Mouse (Mus musculus): ENCODE data around the gene Trim21.

GRCm38 (mm10) chr7:102566219-102566618, 933 bp upstream of the Trim21 start:
- TF ChIP-seq EP300 (IDR thresholded peaks at IDR 0.05; ENCODE audit: insufficient read depth, low read depth, low read length) (no peak), CTCF (IDR thresholded peaks at IDR 0.05; ENCODE audit: low read depth, low read length) (no peak), POLR2A (IDR thresholded peaks at IDR 0.05; ENCODE audit: insufficient read depth, low read length) (no peak)
